Mouse (Mus musculus): Measurements from ENCODE around the gene Ifitm3.
"Not testable (repeated sequence)": the region's sequence is repeated elsewhere in the genome, so short reads cannot be mapped to it uniquely, and the experiment has no call there.

The Ifitm3 gene

DNA sequence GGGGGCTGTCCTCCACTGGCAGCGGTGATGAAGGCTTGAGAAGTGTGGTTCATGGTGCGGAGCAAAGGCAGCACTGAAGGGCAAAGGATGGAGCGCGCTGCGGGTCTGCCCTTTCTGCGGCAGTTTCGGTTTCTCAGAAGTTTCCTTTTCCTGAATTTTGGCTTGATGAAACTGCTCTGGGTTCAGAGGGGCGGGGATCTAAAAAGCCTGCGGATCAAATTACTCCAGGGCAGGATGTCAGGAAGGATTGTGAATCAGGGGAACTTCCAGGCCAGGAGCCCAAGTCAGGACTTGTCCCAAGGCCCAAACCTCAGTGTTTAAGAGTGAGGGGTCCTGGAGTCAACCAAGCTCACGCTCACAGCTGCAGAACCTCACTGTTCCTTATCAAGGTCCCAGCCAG, at the start of gene Ifitm3:
Gene Ifitm3, minus strand, starts transcription at position 178 of the 400 bp plus-strand sequence.
- DNase-seq (ENCODE audit: low spot score), result no peak

DNA sequence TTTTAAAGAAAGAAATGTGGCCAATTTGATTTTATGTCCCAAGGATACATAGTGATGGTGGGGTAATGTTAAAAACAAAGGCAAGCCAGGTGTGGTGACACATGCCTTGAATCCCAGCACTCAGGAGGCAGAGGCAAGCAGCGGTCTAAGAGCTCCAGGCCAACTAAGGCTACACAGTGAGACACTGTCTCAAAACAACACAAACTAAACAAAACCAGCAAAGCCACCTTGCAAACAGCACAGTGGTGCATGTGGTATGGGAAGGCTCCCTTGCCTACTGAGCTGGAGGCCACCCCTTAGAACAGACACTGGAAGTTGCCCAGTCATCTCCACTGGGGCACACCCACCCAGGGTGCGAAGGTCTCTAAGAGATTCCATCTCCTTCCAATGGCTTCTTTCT, 49.4 kb upstream of the Ifitm3 start:
- no peak for DNase-seq (ENCODE audit: low spot score)

DNA sequence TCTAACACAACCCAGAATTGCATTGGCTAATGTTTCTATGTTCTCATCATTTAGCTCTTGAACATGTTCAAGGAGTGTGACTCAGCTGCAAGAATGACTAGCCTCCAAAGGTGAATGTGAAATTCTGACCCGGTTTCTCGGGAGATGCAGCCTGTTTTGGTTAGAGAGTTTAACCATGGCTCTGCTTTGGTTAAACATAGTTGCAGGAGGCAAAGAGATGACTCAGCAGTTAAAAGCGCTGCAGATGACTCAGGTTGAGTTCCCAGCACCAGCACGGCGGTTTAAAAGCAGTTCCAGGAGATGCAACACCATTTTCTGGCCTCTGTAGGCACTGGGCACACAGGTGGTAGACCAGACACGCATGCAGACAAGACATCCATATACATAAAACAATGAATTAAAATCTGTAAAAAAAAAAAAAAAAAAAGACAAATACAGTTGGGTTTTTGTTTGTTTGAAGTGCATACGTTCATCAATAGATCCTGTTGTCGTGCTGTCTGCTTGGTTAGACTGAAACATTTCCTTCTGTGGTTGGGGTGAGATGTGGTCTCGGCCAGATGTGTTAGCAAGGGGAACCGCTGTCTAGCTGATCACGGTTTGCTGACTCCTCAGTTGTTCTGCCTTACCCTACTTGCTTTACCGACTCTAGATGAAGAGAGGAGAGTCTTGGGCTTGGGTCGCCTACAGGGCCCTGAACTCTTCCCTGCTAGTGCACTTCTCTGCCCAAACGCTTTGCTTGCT, 48.2 kb upstream of the Ifitm3 start:
- no peak for DNase-seq (ENCODE audit: low spot score)

DNA sequence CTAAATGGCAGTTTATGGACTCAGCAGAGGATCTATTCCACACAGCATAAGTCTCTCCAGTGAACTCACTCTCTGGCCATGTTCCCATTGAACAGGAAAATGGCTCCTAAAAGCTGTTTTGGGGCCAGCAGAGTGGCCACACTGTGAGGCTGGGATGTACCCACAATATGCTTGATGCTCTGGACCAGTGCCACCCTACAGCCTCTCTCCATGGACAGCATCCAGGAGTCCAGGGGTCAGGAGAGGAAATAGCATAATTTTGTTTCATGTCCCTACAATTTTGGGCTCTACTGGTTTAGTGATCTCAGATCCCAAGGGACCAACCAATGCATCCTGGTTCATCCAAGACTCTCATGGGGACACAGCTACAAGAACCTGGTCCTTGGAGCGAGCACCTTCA, 47.0 kb upstream of the Ifitm3 start:
- no peak for DNase-seq (ENCODE audit: low spot score)

DNA sequence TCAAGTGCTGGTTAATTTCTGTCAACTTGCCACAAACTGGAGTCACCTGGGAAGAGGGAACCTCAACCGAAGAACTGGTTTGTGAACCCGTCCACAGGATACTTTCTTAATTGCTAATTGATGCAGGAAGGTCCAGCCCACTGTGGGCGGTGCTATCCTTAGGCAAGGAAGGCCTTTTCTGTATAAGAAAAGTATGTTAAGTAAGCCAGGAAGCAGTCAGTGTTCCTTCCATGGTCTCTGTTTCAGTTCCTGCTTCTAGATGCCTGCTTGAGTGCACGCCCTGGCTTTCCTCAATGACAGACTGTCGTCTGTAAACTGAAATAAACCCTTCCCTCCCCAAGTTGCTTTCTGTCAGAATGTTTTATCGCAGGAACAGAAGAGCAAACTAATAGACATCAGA, 46.4 kb upstream of the Ifitm3 start:
- no peak for DNase-seq (ENCODE audit: low spot score)

DNA sequence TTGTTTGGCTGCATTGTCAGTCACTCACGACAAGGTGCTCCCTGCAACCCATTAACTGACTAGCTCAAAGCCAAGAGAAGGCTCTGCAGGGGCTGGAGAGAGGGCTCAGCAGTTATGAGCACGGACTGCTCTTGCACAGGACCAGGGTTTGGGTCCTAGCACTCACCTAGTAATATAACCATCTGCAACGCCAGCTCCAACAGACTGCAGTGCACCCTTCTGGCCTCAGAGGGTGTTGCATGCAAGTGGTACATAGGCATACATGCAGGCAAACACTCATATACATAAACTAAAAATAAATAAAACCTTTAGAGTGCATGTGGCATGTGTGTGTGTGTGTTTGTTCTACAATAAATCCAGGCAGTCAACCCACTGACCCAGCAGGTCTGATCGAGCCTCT, 45.2 kb upstream of the Ifitm3 start:
- no peak for DNase-seq (ENCODE audit: low spot score)

DNA sequence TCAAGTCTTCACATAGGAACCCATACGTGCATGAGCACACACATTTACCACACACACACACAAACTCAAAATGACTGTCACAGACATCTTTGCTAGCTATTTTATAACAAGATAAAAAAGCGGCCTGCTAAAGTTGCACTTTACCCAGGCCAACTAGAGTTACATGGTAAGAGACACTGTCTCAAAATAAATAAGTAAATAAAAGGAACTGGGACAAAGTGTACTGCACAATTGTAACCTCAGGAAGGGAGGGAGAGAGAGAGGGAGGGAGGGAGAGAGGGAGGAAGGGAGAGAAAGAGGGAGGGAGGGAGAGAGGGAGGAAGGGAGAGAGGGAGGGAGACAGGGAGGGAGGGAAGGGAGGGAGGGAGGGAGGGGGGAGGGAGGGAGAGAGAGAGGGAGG, 41.9 kb upstream of the Ifitm3 start:
- DNase-seq (ENCODE audit: low spot score), result no peak

DNA sequence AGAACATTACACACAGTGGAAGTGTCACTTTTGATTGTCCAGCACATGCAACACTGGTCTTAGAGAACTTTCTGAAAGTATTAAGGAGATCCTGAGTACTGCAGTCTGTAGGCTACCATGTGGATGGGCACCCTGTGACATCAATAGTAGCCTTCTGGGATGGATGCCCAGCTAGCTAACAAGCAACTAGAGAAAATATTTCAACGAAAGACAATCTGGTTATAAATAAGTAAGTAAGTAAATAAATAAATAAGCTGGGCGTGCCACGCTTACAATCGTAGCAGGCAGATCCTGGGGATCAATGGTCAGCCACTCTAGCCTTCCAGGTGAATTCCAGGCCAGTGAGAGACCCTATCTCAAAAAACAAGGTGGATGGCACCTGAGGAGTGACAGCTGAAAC, 41.4 kb upstream of the Ifitm3 start:
- DNase-seq (ENCODE audit: low spot score), result no peak

DNA sequence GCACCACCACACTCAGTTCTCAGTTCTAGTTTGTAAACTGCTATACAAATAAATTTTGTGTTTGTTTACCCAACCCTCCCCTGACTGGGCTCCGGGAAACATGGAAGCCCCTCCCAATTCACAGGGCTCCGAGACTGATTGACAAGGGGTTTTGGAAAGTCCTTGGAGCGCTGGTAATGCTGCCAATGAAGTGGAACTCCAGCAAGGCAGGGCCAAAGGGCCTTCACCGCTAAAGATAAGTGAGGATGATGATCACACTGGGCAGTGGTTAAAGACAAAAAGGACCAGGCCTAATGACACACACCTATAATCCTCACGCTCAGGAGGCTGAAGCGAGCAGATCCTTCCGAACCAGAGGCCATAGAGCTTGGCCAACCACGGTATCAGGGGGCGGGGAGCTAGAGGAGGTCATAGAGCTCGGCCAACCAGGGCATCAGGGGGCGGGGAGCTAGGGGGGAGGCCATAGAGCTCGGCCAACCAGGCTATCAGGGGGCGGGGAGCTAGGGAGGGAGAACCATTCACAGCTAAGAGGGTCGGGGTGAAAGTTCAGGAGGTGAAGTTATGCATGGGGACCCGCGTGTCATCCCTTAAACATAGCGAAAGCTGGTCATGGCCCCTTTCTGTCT, 40.6 kb upstream of the Ifitm3 start:
- no peak for DNase-seq (ENCODE audit: low spot score)

DNA sequence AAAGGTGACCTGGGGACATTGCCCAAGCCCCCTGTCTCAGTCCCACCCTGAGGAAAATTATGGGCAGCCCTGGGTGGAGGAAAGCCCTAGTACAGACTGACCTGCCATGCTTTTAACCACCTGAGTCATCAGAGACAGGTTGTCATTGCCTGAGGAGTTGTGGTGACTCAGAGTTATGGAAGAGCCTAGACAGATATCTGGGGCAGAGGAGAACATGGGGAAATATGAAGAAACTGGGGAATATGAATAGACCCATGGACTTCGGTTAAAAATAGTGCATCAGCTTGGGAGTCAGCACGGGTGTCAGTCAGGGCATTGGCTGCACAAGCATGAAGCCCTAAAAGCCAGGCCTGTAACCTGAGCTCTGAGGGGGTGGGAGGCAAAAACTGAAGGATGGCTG, 38.8 kb upstream of the Ifitm3 start:
- DNase-seq (ENCODE audit: low spot score), result no peak

DNA sequence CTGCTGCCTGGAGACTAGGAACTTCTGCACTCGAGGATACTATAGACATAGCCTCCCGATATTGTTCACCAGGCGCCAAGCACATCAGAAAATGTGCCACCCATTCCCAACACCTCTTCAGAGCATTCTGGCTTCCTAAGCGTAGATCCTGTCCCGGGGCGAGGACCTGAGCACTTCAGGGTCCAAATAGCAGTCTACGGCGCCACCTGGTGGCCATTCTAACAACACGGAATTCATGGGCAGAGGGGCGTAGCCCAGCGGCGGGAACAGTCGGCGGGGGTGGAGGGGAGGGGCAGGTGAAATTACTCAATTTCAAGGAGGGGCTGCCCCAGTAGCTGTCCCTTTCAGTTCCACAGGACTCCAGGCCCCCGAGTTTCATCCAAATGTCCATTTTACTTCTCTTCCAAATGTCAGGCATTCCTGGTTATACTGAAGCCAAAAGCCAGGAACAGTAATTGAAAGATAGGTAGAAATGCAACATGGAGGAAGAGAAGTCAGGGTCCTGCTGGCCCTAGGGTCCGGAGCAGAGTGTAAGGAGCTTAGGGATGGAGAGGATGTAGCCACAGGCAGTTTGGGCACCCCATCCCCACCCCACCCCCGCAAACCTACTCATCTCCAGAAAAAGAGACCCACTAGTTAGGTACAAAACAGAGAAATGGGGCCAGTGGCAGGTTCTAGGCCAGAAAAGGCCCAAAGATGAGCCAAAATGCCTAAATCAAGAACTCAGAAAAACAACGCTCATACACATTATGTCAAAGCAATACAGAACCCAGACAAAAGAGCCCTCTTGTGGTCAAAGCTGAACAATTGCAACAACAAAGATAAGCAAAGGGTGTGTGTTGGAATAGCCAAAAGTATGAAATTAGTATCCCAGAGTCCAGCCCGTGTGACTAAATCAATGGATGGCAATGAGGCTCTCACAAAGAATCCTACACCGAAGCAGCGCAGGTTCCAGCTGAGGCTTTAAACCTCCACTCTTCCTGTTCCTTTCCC, 38.0 kb upstream of the Ifitm3 start:
- DNase-seq (ENCODE audit: low spot score), result peak; percentile 95

DNA sequence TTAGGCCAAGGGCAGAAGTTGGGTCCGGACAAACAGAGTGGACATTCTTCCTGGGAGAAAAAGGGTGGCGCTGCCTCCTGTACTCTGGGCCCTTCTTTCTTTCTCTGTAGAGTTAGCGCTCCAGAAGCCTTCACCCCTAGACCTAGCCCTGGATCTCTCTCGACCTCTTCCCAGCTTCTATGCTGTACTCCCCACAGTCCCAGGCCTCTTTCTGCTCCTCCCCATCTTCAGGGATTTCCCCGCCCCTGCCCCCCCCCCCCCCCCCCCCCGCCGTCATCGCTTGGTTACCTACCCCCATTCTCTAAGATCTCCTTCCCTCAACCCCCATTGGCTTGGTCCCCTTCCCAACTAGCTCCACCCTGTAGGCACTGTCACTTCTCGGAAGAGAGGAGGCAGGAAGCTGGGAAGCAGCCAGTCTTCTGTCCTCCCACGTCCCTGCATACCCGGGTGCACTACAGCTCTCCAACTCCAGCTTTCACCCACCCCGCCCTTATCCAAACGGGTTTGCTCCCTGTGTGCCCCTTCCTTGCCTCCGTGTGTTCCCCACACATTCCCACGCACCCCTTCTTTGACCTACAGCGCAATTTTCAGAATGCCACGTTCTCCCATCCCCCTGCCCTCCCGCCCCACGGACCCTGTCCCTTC, 37.1 kb upstream of the Ifitm3 start:
- peak; percentile 40 for DNase-seq (ENCODE audit: low spot score)

DNA sequence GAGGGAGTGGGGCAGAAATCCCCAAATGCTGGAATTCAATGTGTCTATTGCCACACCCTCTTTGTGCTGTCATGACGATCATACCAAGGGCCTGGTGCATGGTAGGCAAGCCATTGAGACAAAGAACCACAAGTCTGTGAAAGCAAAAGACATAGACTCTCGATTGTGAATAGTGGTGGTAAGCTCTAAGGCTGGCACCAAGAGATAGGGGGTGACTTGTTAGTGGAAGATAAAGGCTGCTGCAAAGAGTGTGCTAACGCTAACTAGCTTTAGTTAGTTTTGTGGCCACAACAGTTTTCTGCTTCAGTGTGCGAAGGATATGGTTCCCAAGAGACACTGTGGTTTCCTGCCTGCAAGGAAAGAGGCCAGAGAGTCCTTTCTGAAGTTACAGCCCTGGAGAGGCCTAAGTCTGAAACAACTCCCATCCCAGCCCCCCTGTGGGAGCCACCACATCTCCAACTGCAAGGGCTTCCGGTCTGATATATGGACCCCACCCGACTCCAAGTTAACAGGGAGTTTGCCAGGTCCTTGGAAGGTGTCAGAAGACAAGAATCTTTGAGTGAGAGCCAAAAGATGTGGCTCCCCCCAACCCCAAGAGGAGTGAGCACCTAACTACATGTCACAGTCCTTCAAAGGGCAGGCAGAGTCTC, 36.5 kb upstream of the Ifitm3 start:
- no peak for DNase-seq (ENCODE audit: low spot score)

DNA sequence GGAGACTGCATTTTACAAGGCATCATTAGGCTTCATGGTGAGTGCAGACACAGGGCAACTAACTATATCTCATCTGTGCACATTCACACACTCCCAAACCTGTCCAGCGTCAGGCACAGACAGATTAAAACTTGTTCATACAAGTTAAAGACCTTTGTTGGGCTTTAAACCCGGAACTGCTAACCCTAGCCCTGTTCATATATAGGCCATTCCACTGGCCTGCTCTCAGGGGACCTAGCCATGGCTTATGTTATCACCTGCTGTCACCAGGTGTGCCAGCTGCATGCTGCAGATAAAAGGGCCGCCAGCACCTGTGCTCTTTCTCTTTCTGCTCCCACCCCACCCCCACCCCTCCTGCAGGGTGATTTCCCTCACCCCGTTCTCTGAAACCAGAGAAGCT, 32.0 kb upstream of the Ifitm3 start:
- no peak for DNase-seq (ENCODE audit: low spot score)

DNA sequence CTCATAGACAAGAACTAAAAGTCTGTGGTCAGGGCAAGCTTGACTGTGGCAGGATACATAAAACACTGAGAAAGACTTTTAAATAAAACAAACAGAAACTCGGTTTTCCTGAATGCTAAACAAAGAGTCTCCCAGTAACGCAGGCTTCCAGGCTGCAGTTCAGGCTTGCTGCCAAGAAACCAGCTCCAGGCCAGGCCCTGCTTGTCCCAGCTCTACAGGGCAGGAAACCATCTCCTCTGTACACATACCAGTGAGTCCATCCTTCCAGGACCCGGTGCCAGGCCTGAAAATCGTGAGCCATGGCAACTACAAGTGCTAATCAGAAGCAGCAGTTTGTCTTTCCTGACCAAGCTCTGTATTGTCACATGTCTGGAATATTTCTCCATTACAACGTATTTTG, 31.1 kb upstream of the Ifitm3 start:
- DNase-seq (ENCODE audit: low spot score), result no peak

DNA sequence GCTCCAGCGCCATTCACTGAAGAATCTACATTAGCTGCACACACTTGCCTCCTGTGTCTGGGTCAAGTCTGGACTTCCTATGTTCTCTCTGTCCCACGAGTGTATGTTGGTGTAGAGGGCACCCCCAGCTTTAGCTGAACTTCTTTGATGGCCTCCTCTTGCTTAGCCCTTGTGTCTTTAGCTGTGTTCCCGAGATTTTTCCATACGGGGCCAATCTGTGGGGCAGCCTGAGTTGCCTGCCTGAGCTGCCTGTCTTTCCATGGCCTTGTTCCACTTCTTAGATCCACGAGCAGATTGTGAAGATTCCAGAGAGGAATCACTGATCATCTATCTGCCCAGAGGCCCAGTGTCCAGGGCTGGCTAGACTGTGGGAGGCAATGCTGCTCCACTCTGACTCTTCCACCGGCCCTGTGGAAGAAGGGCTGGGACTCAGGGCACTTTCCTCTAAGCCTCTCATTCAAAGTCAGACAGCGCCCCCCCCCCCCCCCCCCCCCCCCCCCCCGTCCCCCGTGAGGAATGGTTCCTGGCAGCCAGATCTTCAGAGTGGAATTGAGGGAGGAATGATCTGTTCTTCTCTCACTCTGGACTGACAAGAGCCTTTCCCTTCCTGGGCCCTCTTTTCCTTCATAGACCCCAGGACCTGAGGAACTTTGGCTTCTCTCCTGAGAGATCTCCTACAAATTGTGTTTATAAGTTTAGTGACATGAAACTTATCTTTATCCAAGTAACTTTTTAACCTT, 30.5 kb upstream of the Ifitm3 start:
- peak; percentile 23 for DNase-seq (ENCODE audit: low spot score)

DNA sequence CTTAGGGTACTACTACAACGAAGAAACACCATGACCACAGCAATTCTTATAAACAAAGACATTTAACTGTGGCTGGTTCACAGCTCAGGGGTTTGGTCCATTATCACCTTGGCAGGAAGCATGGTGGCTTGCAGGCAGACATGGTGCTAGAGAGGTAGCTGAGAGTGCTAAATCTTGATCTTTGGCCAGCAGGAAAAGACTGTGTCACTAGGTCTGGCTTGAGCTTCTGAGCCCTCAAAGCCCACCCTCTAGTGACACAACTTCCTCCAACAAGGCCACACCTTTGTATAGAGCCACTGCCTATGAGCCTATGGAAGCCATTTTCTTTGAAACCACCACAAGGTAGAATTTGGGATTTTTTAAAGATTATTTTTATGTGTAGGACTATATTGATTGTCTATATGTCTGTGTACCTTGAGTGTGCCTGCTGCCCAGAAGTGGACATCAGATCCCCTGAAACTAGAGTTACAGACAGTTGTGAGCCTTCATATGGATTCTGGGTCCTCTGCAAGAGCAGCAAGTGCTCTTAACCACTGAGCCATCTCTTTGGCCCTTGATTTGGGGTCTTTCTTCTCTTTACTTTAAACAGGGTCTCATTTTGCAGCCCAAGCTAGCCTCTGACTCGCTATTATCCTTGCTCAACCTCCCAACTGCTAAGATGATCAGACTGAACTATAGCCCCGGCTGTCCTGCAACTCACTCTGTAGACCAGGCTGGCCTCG, 29.0 kb upstream of the Ifitm3 start:
- no peak for DNase-seq (ENCODE audit: low spot score)

DNA sequence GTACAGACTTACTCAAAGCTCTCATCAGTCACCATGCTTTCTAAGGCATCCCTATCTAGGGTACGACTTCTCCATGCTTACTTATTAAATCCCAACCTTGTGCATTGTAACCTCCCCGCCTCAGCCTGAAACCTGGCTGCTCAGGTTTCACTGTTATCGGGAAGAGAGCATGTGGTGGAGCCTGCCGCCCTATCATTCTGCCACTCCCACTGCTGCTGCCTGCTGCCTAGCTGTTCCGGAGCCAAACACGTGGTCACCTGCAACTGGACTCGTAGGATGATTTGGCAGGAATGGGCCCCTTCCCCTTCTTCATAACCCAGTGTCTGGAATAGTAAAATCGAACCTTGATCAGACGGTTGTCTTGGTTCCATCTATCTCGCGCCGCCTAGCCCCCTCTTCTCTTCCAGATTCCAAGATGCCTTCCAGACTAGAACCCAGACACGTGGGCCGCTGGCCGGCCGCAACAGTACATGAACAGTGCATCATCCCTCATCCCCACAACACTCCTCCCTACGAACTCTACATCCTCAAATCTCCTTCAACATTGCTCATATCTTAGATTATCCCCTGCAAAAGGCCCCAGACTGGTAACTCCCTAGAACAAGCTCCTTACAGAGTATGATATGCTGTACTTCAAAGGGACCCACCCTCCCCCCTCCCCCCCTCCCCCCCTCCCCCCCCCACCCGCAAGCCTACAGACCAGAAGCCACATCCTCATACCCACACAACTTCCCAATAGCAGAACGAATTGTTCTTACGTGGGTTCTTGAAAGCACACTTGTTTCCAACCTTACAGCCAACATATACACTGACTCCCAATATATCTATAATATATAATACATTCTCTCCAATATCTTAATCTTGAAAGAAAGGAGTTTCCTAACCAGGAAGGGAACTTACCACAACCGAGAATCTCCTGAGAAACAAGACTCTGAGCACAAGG, 27.8 kb upstream of the Ifitm3 start:
- DNase-seq (ENCODE audit: low spot score), result no peak

DNA sequence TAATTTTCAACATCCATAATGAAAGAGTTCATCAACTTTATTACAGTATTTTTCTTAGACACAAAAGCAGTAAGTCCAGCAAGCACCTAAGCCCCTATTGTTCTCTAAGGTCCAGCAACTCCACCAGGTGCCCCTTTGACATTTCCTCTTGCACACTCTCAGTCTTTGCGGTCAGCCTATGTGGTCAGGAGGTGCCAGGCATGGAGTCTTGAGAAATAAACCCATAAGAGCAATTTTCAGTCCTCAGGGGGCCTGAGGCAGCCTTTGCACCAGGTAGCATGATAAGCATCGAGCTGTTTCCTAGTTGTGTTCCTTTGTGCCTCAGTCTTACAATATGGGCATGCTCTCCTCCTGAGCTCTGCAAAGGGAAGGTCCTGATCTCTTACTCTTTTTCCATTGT, 26.1 kb upstream of the Ifitm3 start:
- DNase-seq (ENCODE audit: low spot score), result not testable (repeated sequence)
